Mouse (Mus musculus) skeletal muscle tissue, adult 2 months (tissue): Measurements from ENCODE around the gene Anapc16.

Experiments
- DNase-seq: peaks from one replicate; pipeline ENCODE4 v3.0.0-alpha.2; 2012; ENCODE audit warnings: low read depth, low spot score

Anapc16 gene

DNA sequence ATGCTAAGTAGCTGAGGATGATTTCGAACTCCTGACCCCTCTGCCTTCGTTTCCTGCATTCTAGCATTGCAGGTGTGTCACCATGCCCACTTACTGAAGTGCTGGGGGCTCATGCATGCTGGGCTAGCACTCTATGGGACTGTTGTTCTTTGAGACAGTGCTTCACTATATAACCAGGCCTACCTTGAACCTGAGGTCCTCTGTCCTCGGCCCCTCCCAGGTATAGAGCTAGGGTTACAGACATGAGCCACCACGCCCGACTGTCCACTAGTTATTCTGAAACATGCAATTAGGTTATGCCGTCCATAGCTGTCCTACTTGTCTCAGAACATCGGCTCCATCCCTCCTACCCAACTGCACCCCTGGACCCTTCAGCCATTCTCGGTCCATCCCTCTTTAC lies 31.1 kb downstream of the Anapc16 start:
- no peak for DNase-seq

DNA sequence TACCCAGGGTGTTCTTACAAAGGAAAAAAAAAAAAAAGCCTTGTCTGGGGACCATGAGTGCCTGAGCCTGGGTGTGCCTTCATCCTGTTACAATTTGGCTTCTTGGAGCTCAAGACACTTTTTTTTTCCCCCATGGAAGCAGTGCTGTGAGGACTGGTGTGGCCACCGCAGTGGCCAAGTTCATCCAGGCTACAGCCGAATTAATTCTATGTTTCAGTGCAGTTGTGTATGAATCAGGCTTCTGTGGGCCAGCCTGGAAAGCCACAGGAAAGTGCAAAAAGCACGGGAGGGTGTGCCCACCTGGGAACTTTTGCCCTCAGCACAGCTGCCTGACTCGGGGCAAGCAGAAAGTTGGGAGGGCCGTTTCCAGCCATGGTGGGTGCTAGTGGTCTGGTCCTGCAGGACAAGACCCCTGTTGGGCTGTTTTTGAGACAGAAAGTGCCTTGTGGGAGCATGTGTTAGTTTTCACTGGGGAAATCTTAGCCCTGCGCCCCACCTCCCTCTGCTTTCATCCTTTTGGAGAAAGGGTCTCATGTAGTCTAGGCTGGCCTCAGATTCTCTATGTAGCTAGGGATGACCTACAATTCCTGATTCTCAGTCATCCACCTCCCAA lies 32.4 kb downstream of the Anapc16 start:
- DNase-seq, result peak; percentile 81

DNA sequence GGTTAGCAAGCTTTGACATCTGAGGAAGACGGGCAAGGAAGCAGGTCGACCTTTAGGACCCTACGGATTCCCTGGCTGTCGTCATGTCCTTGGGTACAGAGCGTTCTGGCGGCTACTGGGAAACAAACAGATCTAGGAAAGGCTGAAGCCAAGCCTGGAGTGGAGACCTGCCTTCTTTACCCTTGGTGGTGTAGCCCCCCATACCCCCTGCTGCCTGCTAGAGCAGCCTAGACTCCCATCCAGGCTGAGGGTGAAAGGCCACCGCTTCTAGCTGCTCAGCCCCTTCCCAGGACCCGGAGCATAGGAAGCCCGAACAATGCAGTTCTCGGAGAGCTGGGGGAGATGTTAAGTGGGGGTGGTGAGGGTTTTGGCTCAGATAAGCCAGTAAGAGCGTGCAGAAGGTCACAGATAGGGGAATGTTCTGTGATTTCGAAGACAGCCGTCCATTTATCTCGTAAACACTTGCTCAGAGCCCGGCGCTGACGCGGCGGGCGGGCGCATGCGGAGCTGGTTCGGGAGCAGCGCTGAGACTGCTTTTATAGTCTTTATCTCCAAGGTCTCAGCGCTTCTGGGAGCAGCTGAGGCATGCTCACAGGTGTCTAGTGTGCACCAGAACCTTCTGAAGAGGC lies 33.0 kb downstream of the Anapc16 start:
- peak; percentile 91 for DNase-seq

DNA sequence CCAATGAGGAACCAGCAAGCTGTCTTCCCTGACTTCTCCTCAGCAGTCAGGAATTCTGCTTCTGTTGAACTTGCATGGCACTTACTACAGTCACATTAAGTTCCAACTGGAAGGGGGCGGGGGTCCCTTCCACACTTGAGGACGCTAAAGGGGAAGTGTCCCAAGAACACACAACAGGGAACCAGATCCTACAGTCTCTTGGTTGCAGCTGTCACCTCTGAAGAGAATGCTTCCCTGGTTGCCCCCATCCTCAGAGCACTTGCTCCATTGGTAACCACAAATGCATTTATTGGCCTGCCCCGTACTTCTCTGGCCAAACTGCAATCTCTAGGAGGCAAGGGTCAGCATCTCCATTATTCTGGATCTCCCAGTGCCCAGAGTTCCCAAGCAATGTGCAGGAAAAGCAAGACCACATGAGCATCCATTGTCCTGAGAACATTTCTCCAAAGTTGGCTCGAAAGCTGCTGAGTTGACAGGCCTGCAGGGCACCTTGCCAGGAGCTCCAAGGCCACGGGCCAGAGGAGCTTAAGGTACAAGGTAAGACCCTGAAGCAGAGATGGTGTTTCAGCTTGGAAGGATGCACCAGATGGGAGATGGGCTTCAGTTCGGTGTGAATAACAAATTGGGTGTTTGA lies 35.5 kb downstream of the Anapc16 start:
- DNase-seq, result no peak

DNA sequence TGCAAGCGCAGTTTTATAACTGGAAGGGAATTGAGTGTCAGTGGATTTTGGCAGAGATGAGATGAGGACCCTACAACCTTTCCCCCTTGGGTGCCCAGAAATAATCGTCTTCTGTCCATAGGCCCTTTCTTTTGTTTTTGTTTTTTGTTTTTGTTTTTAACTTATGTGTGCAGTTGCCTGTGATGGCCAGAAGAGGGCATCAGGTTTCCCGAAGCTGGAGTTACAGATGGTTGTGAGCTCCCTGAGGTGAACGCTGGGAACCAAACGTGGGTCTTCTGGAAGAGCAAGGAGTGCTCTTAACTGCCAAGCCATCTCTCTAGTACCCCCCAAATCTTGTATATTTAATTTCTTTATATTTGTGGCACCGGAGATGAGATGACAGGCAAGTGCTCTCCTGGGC lies 36.2 kb downstream of the Anapc16 start:
- no peak for DNase-seq

DNA sequence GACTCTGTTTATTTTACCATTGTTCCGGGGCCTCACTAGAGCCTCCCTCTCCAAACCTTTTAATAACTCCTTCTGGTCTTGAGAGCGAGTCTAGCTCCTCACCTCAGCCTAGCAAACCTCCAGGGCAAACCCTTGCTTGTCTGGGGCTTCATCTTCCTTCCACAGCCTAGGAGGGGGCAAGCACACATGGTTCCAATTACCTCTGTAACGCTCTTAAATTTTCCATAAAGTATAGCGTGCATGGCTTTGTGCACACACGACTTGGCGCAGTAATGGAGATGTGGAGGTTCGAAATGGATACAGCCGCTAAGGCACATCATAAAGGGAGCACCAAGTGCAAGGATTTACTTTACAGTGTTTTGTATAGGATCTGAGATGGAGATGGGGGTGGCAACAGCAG lies 37.1 kb downstream of the Anapc16 start:
- DNase-seq, result no peak

DNA sequence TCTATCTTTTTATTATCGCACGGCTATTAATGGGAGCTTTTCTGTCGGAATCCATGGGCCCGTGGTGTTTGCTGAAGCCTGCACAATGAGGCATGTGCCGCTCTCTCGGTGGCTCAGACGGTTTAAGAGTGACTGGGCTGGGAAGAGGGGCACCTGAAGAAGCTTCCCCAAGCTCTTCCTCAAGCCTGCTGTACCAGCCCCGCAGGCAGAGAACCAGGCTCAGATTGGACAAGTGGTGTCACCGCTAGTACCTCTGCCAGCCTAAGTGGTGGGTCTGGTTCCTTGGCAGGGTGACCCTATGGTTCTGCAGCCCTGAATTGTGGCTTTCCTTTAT lies 37.6 kb downstream of the Anapc16 start:
- DNase-seq, result no peak

GRCm38 (mm10) chr10:59964504-59965361 lies 38.2 kb downstream of the Anapc16 start:
- no peak for DNase-seq

GRCm38 (mm10) chr10:59963609-59964008 lies 39.3 kb downstream of the Anapc16 start:
- no peak for DNase-seq

- no peak for DNase-seq
Observed at GRCm38 (mm10) chr10:59959517-59959916, 43.4 kb downstream of the Anapc16 start.

DNA sequence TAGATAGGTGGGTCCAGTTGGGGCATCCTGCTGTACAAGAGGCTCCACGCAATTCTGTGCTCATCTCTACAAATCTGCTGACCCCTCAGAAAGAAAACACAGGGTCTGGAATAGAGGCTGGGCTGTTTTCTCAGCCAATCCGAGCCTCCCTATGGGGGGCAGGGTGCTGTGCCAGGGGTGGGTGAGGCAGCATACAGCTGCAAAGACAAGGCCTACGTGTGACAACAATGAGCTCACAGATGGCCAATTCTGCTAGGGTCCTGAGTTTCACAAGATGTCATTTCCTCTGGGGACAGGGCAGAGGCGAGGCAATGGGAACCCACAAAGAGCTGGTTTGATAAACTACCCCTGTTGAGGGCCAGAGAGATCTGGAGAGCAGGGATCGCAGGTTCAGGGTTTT lies 44.5 kb downstream of the Anapc16 start:
- no peak for DNase-seq

GRCm38 (mm10) chr10:59957171-59958149 lies 45.5 kb downstream of the Anapc16 start:
- DNase-seq, result no peak

- no peak for DNase-seq
Observed at GRCm38 (mm10) chr10:59956681-59957080, 46.3 kb downstream of the Anapc16 start.

- no peak for DNase-seq
Observed at GRCm38 (mm10) chr10:59953564-59954039, 49.3 kb downstream of the Anapc16 start.

DNA sequence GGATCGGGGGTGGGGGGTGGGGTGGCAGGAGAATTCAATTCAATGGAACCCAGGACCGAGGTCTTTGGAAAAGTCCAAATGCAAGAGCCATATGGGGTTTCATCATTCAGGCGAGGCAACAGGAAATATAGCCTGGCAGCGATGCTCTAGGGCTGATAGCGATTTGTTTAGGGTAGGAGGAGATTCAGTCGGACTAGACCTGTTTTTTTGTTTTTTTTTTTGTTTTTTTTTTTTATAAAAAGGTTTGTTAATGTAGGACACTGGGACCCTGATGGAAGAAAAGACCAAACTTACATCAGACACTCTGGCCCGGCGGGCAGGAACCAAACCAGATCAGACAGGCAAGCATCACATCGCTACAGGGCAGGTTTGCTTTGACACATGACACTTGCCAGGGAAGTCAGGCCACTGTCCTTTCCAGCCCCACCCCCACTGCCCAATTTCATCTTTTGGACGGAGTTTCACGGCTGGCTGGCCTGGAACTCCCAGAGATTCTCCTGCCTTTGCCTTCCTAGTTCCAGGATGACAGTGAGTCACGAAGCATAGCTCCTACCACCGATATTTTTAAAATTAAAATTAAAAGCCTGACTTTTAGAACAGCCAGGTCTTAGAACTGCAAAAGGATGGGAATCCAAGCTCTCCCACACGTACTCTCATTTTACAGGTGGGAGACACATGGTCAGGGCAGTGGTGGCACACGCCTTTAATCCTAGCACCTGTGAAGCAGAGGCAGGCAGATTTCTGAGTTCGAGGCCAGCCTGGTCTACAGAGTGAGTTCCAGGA lies 50.0 kb downstream of the Anapc16 start:
- no peak for DNase-seq

DNA sequence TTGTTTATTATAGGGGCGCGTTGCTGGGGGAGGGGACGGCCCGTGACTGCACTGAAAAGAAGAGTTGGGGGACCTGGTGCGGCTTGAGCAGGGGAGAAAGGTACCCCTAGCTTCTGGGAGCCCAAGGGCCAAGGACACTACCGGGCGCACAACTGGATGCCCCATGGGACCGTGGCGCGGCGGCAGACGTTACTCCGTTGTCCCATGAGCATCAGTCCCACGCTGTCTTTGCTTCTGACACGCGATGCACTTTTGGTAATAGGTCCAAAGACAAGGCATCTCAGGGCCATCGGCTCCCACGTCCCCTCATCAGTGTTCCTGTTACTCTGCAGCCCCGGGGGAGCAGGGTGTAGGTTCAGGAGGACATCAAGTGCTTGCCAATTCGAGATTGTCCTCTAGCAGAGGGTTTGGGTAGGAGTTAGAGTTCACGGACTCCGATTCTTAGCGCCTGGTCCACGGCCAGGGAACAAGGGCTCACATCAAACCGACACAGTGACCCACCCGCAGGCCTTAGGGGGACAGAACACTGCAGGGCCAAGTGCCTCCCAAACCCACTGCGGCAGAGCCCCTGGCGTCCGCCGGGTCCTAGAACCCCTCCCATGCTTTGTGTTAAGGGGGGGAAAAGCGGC lies 50.7 kb downstream of the Anapc16 start:
- DNase-seq, result peak; percentile 69

DNA sequence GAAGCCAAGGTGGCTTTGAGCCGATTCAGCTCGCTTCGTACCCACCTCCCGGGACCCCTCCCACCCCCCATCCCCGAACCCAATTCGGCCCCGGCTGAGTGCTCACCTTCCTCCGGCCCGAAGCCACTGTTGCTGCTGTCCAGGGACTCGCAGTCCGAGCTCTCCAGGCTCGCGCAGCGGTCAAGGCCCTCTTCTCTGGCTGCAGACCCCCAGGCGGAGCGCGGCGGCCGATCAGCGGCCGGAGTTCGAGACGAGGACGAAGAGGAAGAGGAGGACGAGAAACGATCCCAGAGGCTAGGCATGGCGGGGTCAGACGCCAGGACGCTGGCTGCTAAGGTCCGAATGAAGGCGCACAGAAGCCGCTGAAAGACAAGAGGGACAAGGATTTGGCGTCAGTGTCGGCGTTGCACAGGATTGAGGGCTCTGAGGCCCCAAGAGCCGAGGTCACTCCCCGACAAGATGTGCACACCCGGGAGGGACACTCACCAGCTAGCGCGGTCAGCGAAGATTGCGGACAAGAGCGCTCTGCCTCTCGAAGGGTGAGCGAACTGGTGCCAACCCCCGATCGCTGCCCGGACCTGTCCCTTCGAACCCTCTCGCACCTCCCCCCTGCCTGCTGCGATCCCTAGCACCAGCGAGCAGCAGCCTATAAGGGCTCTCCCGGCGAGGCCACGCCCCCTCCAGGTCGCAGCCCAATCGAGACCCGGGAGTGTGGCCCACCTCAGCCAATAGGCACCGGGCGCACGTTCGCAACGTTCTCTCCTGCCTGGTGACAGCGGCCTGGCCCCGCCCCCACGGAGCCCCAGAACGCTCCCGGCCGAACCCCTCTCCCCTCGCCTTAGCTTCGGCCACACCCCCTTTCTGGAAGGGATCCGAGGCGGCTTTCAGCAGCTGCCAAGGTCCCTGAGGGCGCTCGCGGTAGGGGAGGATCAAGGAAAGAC lies 51.5 kb downstream of the Anapc16 start, which contains the start of gene Ddit4:
Gene Ddit4 (minus strand): TSS at position 624 of the 941 bp plus-strand sequence.
- DNase-seq, result peak; percentile 99

GRCm38 (mm10) chr10:59950716-59951191 lies 52.2 kb downstream of the Anapc16 start:
- DNase-seq, result no peak
